In the genomic region with DNA sequence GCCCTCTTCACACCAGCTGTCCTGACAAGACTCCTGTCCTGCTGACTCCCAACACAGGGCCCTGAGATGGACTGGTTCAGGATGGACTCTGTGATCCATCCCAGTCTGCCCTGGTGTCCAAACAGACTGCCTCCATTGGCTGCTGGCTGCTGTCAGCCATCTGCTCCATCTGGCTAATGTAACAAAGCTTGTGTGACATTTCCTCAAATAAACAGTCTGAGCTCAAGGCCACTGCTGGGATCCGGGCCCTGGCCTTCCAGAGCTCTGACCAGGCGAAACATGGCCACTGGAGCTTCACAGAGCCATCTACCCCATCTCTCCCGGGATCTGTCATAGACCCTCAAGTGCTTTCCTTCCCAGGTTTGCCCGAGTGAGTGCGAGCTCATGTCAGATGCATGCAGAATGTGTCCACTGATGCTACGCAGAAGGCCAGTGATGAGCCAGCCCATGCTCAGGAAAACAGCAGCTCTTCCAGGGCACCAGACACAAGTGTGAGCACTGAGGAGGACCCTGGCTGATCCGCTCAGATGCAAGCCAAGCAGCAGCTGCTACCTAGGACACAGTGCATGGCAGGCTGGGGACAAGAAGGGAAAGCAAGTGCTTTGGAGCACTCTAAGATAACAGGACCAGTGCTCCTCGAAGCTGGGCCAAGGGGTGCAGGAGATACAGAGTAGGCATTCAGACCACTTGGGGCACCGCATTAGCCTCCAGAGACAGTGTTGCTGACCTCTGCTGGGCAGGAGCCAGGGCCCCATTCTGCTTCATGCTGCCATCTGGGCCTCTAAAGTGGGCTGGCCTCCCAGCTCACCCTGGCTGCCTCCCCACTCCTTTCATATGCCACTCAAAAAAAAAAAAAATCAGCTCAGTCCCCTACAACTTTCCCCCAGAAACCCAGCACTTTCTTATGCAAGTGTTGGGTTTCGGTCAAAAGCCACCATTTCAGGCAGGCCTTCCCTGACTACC, we compare ENCODE assay signal across 8 mouse cellular contexts. TPM values are rescaled to one million over a fixed set of nuclear protein-coding genes. Genes with fewer than 3 reads are reported as not detected.
DNase-seq lines count a peak whose midpoint lies in the region; ATAC-seq and TF ChIP-seq lines count a peak whose summit lies in the region.

No protein-coding gene starts in this region.

- peak overlapping the region; percentile 16; the same call in 1 of the 2 replicates for H3K27ac ChIP-seq in forebrain, embryonic 13.5 days
- H3K27ac ChIP-seq in forebrain, embryonic 11.5 days (ENCODE audit: low read depth, low read length) = no peak overlapping the region
- H3K27ac ChIP-seq in liver, embryonic 16.5 days (ENCODE audit: low read length) = no peak overlapping the region
- H3K27ac ChIP-seq in liver, embryonic 12.5 days = no peak overlapping the region
- peak overlapping the region; percentile 98 for H3K27ac ChIP-seq in brown adipose tissue, adult 24 weeks (replicated peaks; ENCODE audit: low read depth, low read length)
- 0 out of 2 replicates have a peak overlapping the region, but pooled peaks have one; percentile 24 for H3K27ac ChIP-seq in intestine, embryonic 16.5 days (ENCODE audit: low read length)
- H3K27ac ChIP-seq in thymus, adult 2 months (ENCODE audit: control insufficient read depth, insufficient read depth, low read length) = no peak overlapping the region

- DNase-seq in forebrain, embryonic 11.5 days (ENCODE audit: low spot score) = no peak
- no peak for DNase-seq in thymus, adult 2 months

- 81% methylated on average over 10 of the region's 10 CpGs for WGBS in forebrain, embryonic 13.5 days
- 81% methylated on average over 10 of the region's 10 CpGs for WGBS in forebrain, embryonic 11.5 days
- WGBS in liver, embryonic 16.5 days (ENCODE audit: insufficient replicate concordance) = 64% methylated on average over 10 of the region's 10 CpGs
- WGBS in liver, embryonic 12.5 days (ENCODE audit: insufficient replicate concordance) = 68% methylated on average over 10 of the region's 10 CpGs
- WGBS in intestine, embryonic 16.5 days = 52% methylated on average over 10 of the region's 10 CpGs
- 93% methylated on average over 10 of the region's 10 CpGs for WGBS in thymus, adult 2 months

- peaks cover 8% of the 10 kb centered on the region; the same call in 1 of the 2 replicates for H3K4me1 ChIP-seq in forebrain, embryonic 13.5 days
- no peaks in the 10 kb centered on the region for H3K4me1 ChIP-seq in forebrain, embryonic 11.5 days (replicated peaks; ENCODE audit: control insufficient read depth, insufficient read depth, low read length)
- H3K4me1 ChIP-seq in liver, embryonic 16.5 days (ENCODE audit: control insufficient read depth, low read depth, low read length) = no peaks in the 10 kb centered on the region
- H3K4me1 ChIP-seq in liver, embryonic 12.5 days = no peaks in the 10 kb centered on the region
- H3K4me1 ChIP-seq in brown adipose tissue, adult 24 weeks (ENCODE audit: control insufficient read depth, insufficient read depth, insufficient read length, low read length) = peaks cover 24% of the 10 kb centered on the region
- peaks cover 10% of the 10 kb centered on the region for H3K4me1 ChIP-seq in intestine, embryonic 16.5 days (ENCODE audit: control insufficient read depth, insufficient read depth, low read length)
- peaks cover 31% of the 10 kb centered on the region for H3K4me1 ChIP-seq in thymus, adult 2 months (replicated peaks; ENCODE audit: control insufficient read depth, insufficient read depth, low read length)

- no peak for TF ChIP-seq CTCF in thymus, adult 2 months (IDR thresholded peaks at IDR 0.05; ENCODE audit: borderline replicate concordance, control insufficient read depth, extremely low read depth, insufficient read depth, low read length, poor library complexity)

- no peak for TF ChIP-seq POLR2A in thymus, adult 2 months (IDR thresholded peaks at IDR 0.05; ENCODE audit: control insufficient read depth, extremely low read depth, insufficient read depth, low read length, poor library complexity)

- no peak overlapping the region for H3K9ac ChIP-seq in forebrain, embryonic 13.5 days
- H3K9ac ChIP-seq in forebrain, embryonic 11.5 days (ENCODE audit: low read length) = no peak overlapping the region
- H3K9ac ChIP-seq in liver, embryonic 16.5 days (ENCODE audit: low read depth, low read length) = no peak overlapping the region
- H3K9ac ChIP-seq in liver, embryonic 12.5 days = no peak overlapping the region
- H3K9ac ChIP-seq in intestine, embryonic 16.5 days (ENCODE audit: low read depth, low read length) = no peak overlapping the region; the same call in 1 of the 2 replicates

- H3K9me3 ChIP-seq in forebrain, embryonic 13.5 days (replicated peaks) = no peaks in the 10 kb centered on the region
- no peaks in the 10 kb centered on the region for H3K9me3 ChIP-seq in forebrain, embryonic 11.5 days (ENCODE audit: control insufficient read depth, low read length)
- no peaks in the 10 kb centered on the region for H3K9me3 ChIP-seq in liver, embryonic 16.5 days (replicated peaks; ENCODE audit: control insufficient read depth, low read length)
- no peaks in the 10 kb centered on the region for H3K9me3 ChIP-seq in liver, embryonic 12.5 days (replicated peaks)
- H3K9me3 ChIP-seq in intestine, embryonic 16.5 days (ENCODE audit: control insufficient read depth, low read length) = no peaks in the 10 kb centered on the region

- 0 out of 2 replicates have a peak, but pooled peaks have one; percentile 38 for ATAC-seq in forebrain, embryonic 13.5 days
- no peak for ATAC-seq in forebrain, embryonic 11.5 days (replicated peaks; ENCODE audit: low FRiP score)
- ATAC-seq in liver, embryonic 16.5 days (ENCODE audit: low read depth) = peak; percentile 9; the same call in 1 of the 2 replicates
- ATAC-seq in liver, embryonic 12.5 days = no peak
- ATAC-seq in intestine, embryonic 16.5 days = peak; percentile 61; the same call in 1 of the 2 replicates
- ATAC-seq in inflammation-experienced regulatory T-cells, adult 6 months = no peak

- H3K27me3 ChIP-seq in forebrain, embryonic 13.5 days = no peaks in the 10 kb centered on the region
- no peaks in the 10 kb centered on the region for H3K27me3 ChIP-seq in forebrain, embryonic 11.5 days (ENCODE audit: control insufficient read depth, insufficient read depth, low read length)
- no peaks in the 10 kb centered on the region for H3K27me3 ChIP-seq in liver, embryonic 16.5 days (ENCODE audit: control insufficient read depth, insufficient read depth, low read depth, low read length)
- no peaks in the 10 kb centered on the region for H3K27me3 ChIP-seq in liver, embryonic 12.5 days (replicated peaks)
- no peaks in the 10 kb centered on the region for H3K27me3 ChIP-seq in intestine, embryonic 16.5 days (replicated peaks; ENCODE audit: control insufficient read depth, insufficient read depth, low read length)
- H3K27me3 ChIP-seq in thymus, adult 2 months (ENCODE audit: control insufficient read depth, insufficient read depth, low read length) = no peaks in the 10 kb centered on the region

- H3K36me3 ChIP-seq in forebrain, embryonic 13.5 days (ENCODE audit: poor library complexity, severe bottlenecking) = no peaks in the 10 kb centered on the region
- no peaks in the 10 kb centered on the region for H3K36me3 ChIP-seq in forebrain, embryonic 11.5 days (ENCODE audit: control insufficient read depth, insufficient read depth, low read length)
- H3K36me3 ChIP-seq in liver, embryonic 16.5 days (ENCODE audit: control insufficient read depth, insufficient read depth) = no peaks in the 10 kb centered on the region
- H3K36me3 ChIP-seq in liver, embryonic 12.5 days = no peaks in the 10 kb centered on the region
- no peaks in the 10 kb centered on the region for H3K36me3 ChIP-seq in intestine, embryonic 16.5 days (ENCODE audit: control insufficient read depth, insufficient read depth, low read length)
- no peaks in the 10 kb centered on the region for H3K36me3 ChIP-seq in thymus, adult 2 months (ENCODE audit: control insufficient read depth, insufficient read depth, low read length)

- H3K4me2 ChIP-seq in forebrain, embryonic 13.5 days = no peak overlapping the region
- no peak overlapping the region for H3K4me2 ChIP-seq in forebrain, embryonic 11.5 days (ENCODE audit: low read depth, low read length, severe bottlenecking)
- no peak overlapping the region for H3K4me2 ChIP-seq in liver, embryonic 16.5 days (ENCODE audit: low read depth, low read length)
- H3K4me2 ChIP-seq in liver, embryonic 12.5 days = no peak overlapping the region
- H3K4me2 ChIP-seq in intestine, embryonic 16.5 days (ENCODE audit: low read depth, low read length) = no peak overlapping the region

- H3K4me3 ChIP-seq in forebrain, embryonic 13.5 days = no peak overlapping the region
- no peak overlapping the region for H3K4me3 ChIP-seq in forebrain, embryonic 11.5 days (ENCODE audit: low read depth, low read length)
- H3K4me3 ChIP-seq in liver, embryonic 16.5 days (ENCODE audit: low read depth, low read length) = no peak overlapping the region
- no peak overlapping the region for H3K4me3 ChIP-seq in liver, embryonic 12.5 days
- no peak overlapping the region for H3K4me3 ChIP-seq in brown adipose tissue, adult 24 weeks (ENCODE audit: insufficient read depth, low read depth, low read length)
- no peak overlapping the region for H3K4me3 ChIP-seq in intestine, embryonic 16.5 days (ENCODE audit: low read length)
- no peak overlapping the region for H3K4me3 ChIP-seq in thymus, adult 2 months (ENCODE audit: control insufficient read depth, insufficient read depth, low read length)

RNA-seq across cellular contexts. Expression of gene Pemt, which starts 18.1 kb away (rescaled TPM):
- 4.3 and 7.0 TPM in 2 replicates for polyA plus RNA-seq in forebrain, embryonic 13.5 days (2015; fragmentation: Nextera tagmentation; extraction: Ambion mirVana)
- 6.2 and 7.7 TPM in 2 replicates for polyA plus RNA-seq in forebrain, embryonic 11.5 days (2014; fragmentation: Nextera tagmentation; extraction: Ambion mirVana)
- 43.1 and 63.2 TPM in 2 replicates for polyA plus RNA-seq in liver, embryonic 16.5 days (2015; fragmentation: Nextera tagmentation; extraction: Ambion mirVana)
- 7.3 and 8.1 TPM in 2 replicates for polyA plus RNA-seq in liver, embryonic 12.5 days (2016; fragmentation: Nextera tagmentation; extraction: Ambion mirVana)
- 8.5 and 29.6 TPM in 2 replicates for polyA plus RNA-seq in brown adipose tissue, adult 24 weeks (2012; ENCODE audit: insufficient read depth, insufficient read length, missing spikeins)
- 6.7 and 8.7 TPM in 2 replicates for polyA plus RNA-seq in intestine, embryonic 16.5 days (2015; fragmentation: Nextera tagmentation; extraction: Ambion mirVana)
- 10.6 and 10.7 TPM in 2 replicates for polyA plus RNA-seq in thymus, adult 2 months (2012; rRNA removed)
- 1 to 10 TPM in 2 of 3 experiments, under 1 TPM in 1; 0.74 to 2.5 (median 1.9) TPM for polyA plus RNA-seq in inflammation-experienced regulatory T-cells, adult 6 months (2017; shearing (Covaris generic))

Comparison
In these comparisons a context has a peak if more than half of its experiments do, and no peak if none do; other contexts are left out.
1. ATAC-seq: peak in forebrain, embryonic 13.5 days (single experiment), liver, embryonic 16.5 days (single experiment) and intestine, embryonic 16.5 days (single experiment); none in forebrain, embryonic 11.5 days (single experiment), liver, embryonic 12.5 days (single experiment) and inflammation-experienced regulatory T-cells, adult 6 months (single experiment).
2. H3K27ac ChIP-seq: peak in forebrain, embryonic 13.5 days (single experiment), brown adipose tissue, adult 24 weeks (single experiment) and intestine, embryonic 16.5 days (single experiment); none in forebrain, embryonic 11.5 days (single experiment), liver, embryonic 16.5 days (single experiment), liver, embryonic 12.5 days (single experiment) and thymus, adult 2 months (single experiment).